Mouse (Mus musculus) kidney, embryonic 15.5 days (tissue): ENCODE results near the gene Eif1ax. TPM values are rescaled to one million over a fixed set of nuclear protein-coding genes. Genes with fewer than 3 reads are reported as not detected.

ENCODE experiments used
- polyA plus RNA-seq: library from polyadenylated mRNA; unstranded; fragments of >200 nt; fragmentation: Nextera tagmentation; extraction: Ambion mirVana; gene quantifications from 2 replicates; pipeline ENCODE4 v1.2.1, GENCODE M21; 2015

Eif1ax gene
- polyA plus RNA-seq, 1 experiment from 2014 or later: 132 TPM

Other genes with a start within 250 kb of the Eif1ax start
- gene Rps6ka3, start 161.9 kb upstream of the Eif1ax start, polyA plus RNA-seq: 7.9 and 8.1 TPM in 2 replicates
- 2.7 and 3.5 TPM in 2 replicates for gene Map7d2, start 42.4 kb downstream of the Eif1ax start, polyA plus RNA-seq
- gene Bclaf3, start 154.5 kb downstream of the Eif1ax start, polyA plus RNA-seq: 21.2 and 24.6 TPM in 2 replicates